Mouse (Mus musculus): ENCODE data around the gene Samd8.

DNA sequence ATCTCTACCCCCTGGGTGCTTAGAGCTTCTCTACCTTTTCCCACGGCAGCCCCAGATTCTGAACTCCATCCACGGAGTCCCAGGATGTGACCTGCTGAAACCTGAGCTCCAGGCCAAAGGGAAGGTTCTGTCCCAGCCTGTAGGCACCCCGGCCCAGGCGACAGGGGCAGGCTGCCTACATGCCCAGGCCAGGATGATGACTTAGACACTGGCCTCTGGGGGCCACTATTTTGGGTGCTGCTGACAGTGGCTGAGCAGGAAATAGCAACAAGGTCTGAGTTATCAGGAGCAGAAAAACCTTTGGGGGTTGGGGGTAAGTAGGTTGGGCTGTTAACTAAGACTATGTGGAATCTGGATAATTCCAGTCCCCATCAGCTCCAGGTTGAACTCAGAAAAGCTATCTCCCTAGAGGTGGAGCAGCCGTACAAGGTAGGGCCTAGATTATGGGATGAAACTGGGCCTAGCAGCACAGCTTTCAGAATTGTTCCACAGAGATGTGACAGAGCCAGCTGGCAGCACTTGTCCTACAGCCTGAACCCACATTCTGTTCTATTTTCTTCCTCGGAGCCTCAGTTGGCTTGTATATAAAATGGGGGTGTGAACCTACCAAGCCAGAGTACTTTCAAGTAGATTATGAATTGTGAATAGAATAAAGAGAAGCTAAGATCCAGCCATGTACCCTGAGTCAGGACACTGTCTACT is 21.1 kb upstream of the Samd8 start:
- no peak for TF ChIP-seq POLR2A (IDR thresholded peaks at IDR 0.05; ENCODE audit: borderline replicate concordance, insufficient read depth, low read length)
- TF ChIP-seq CTCF (IDR thresholded peaks at IDR 0.05; ENCODE audit: borderline replicate concordance, insufficient read depth, low read depth, low read length) = no peak

Data from cerebellum, adult 2 months (tissue).